In genomic region chr3:116441518-116442205, GRCm38 (mm10) we compare ENCODE assay signal across 26 mouse cellular contexts. TPM values are rescaled to one million over a fixed set of nuclear protein-coding genes. Genes with fewer than 3 reads are reported as not detected.
DNase-seq lines count a peak whose midpoint lies in the region; ATAC-seq and TF ChIP-seq lines count a peak whose summit lies in the region.
"Had no signal": no experiment of that assay in that cellular context is flagged by ENCODE, and none has a peak within 500 bp of the region (broad histone marks: within the 10 kb centered on the region; RNA-seq: fewer than 3 reads in every experiment).

No protein-coding gene starts in this region.

- H3K27ac ChIP-seq in forebrain, postnatal 0 days (ENCODE audit: low read depth, low read length): no peak overlapping the region
- H3K27ac ChIP-seq: embryonic facial prominence, embryonic 12.5 days; embryonic facial prominence, embryonic 15.5 days; hindbrain, embryonic 10.5 days; hindbrain, embryonic 13.5 days; hindbrain, postnatal 0 days; intestine, embryonic 15.5 days had no signal

- DNase-seq in CD4-positive helper T cell, adult 2 months (ENCODE audit: low read depth, low spot score): peak; percentile 76
- peak; percentile 20 for DNase-seq in ZHBTc4 (ENCODE audit: low read depth, low spot score)
- no peak for DNase-seq in spleen, postnatal 4 days (ENCODE audit: low spot score in 2 of 2)
- DNase-seq in forebrain, postnatal 0 days: no peak
- no peak for DNase-seq in urinary bladder, adult 18-20 months (ENCODE audit: low spot score in 2 of 2)
- no peak for DNase-seq in thymus, postnatal 14 days
- DNase-seq: adrenal gland, adult 2 months; adrenal gland, postnatal 14 days; B cell, adult 2 months; cerebellum, adult 11 months; cerebellum, adult 2 months; cerebellum, adult 9-11 months; cerebellum, postnatal 25 days; gastrocnemius, postnatal 25 days; heart, postnatal 36 days; kidney, adult 18-20 months had no signal

- 92% methylated on average over 15 of the region's 15 CpGs for WGBS in forebrain, postnatal 0 days

- no peaks in the 10 kb centered on the region for H3K9me3 ChIP-seq in forebrain, postnatal 0 days (ENCODE audit: low read length)
- H3K9me3 ChIP-seq: embryonic facial prominence, embryonic 12.5 days; embryonic facial prominence, embryonic 15.5 days; hindbrain, embryonic 10.5 days; hindbrain, embryonic 13.5 days; intestine, embryonic 15.5 days had no signal

- no peaks in the 10 kb centered on the region for H3K36me3 ChIP-seq in forebrain, postnatal 0 days (ENCODE audit: insufficient read depth)
- H3K36me3 ChIP-seq: embryonic facial prominence, embryonic 12.5 days; embryonic facial prominence, embryonic 15.5 days; hindbrain, embryonic 10.5 days; hindbrain, embryonic 13.5 days; intestine, embryonic 15.5 days had no signal

- H3K4me1 ChIP-seq in forebrain, postnatal 0 days (ENCODE audit: insufficient read depth): no peaks in the 10 kb centered on the region
- H3K4me1 ChIP-seq: embryonic facial prominence, embryonic 12.5 days; embryonic facial prominence, embryonic 15.5 days; hindbrain, embryonic 10.5 days; hindbrain, embryonic 13.5 days; intestine, embryonic 15.5 days had no signal

- TF ChIP-seq CTCF in forebrain, postnatal 0 days (IDR thresholded peaks at IDR 0.05; ENCODE audit: low read depth): no peak

- H3K4me2 ChIP-seq in forebrain, postnatal 0 days (ENCODE audit: low read depth): no peak overlapping the region
- H3K4me2 ChIP-seq: embryonic facial prominence, embryonic 12.5 days; embryonic facial prominence, embryonic 15.5 days; heart, embryonic 11.5 days; hindbrain, embryonic 13.5 days; intestine, embryonic 15.5 days had no signal

- ATAC-seq in CD4-positive, CD25-positive, alpha-beta regulatory T cell, adult 4 months: peak; percentile 63
- ATAC-seq in inflammation-experienced regulatory T-cells, adult 6 months: peak; percentile 63
- no peak for ATAC-seq in forebrain, postnatal 0 days
- ATAC-seq: forebrain, embryonic 14.5 days; hindbrain, postnatal 0 days had no signal

- H3K9ac ChIP-seq in forebrain, postnatal 0 days: no peak overlapping the region
- H3K9ac ChIP-seq: embryonic facial prominence, embryonic 12.5 days; embryonic facial prominence, embryonic 15.5 days; hindbrain, embryonic 13.5 days; intestine, embryonic 15.5 days had no signal

- no peak overlapping the region for H3K4me3 ChIP-seq in forebrain, postnatal 0 days (ENCODE audit: low read depth, low read length)
- H3K4me3 ChIP-seq: embryonic facial prominence, embryonic 12.5 days; embryonic facial prominence, embryonic 15.5 days; hindbrain, embryonic 10.5 days; hindbrain, embryonic 13.5 days; intestine, embryonic 15.5 days had no signal

- H3K27me3 ChIP-seq in forebrain, postnatal 0 days (ENCODE audit: insufficient read depth, low read length): no peaks in the 10 kb centered on the region
- H3K27me3 ChIP-seq: embryonic facial prominence, embryonic 12.5 days; embryonic facial prominence, embryonic 15.5 days; hindbrain, embryonic 13.5 days; intestine, embryonic 15.5 days had no signal

RNA-seq across cellular contexts. Expression of gene Cdc14a, which starts 17.8 kb away (rescaled TPM):
- 10 to 100 TPM; 10.1 to 10.5 TPM for polyA plus RNA-seq in CD4-positive, CD25-positive, alpha-beta regulatory T cell, adult 4 months (2017; shearing (Covaris generic))
- 10 to 100 TPM; 10.1 to 13.1 (median 12.5) TPM for polyA plus RNA-seq in inflammation-experienced regulatory T-cells, adult 6 months (2017; shearing (Covaris generic))
- 3.2 and 4.1 TPM in 2 replicates for total RNA-seq in forebrain, postnatal 0 days (2014; rRNA removed)
- polyA plus RNA-seq in forebrain, postnatal 0 days (2015; fragmentation: Nextera tagmentation; extraction: Ambion mirVana): 2.0 and 3.1 TPM in 2 replicates

Comparison
In these comparisons a context has a peak if more than half of its experiments do, and no peak if none do; other contexts are left out.
1. DNase-seq: peak in CD4-positive helper T cell, adult 2 months (single experiment) and ZHBTc4 (single experiment); none in spleen, postnatal 4 days (0 of 2), forebrain, postnatal 0 days (single experiment), urinary bladder, adult 18-20 months (0 of 2) and thymus, postnatal 14 days (single experiment).